Mouse (Mus musculus): ENCODE data around the gene Ntm. TPM values are rescaled to one million over a fixed set of nuclear protein-coding genes. Genes with fewer than 3 reads are reported as not detected.

The Ntm gene
- polyA plus RNA-seq, 1 experiment from 2014 or later = 22.6 TPM

DNA sequence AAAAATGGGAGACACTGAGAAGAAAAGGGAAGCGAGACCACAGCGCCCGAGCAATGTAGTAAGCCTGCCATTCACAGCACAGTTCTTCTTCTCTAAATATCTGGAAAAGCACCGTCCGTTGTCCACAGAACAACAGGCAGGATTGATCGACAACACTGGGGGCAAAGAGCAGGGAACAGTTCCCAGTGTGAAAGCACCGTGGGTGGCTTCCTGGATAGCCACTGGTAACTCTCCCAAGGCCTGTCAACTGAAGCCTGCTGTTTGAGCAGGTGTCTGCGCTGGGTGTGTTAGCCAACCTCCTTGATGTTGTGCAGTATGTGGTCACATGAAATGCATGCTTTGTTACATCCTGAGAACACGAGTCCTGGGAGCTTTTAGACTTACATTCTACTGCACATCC, 531.4 kb downstream of the Ntm start:
- Histone ChIP-seq H3K4me2 (ENCODE audit: low read depth) (no peak overlapping the region), H3K36me3 (ENCODE audit: control insufficient read depth, insufficient read depth, low read length) (no peaks in the 10 kb centered on the region), H3K4me1 (ENCODE audit: control insufficient read depth, insufficient read depth, low read length) (peaks cover 11% of the 10 kb centered on the region; the same call in 1 of the 2 replicates), H3K4me3 (ENCODE audit: low read depth, low read length) (no peak overlapping the region), H3K9ac (ENCODE audit: low read length) (no peak overlapping the region), H3K9me3 (ENCODE audit: control insufficient read depth, low read length) (no peaks in the 10 kb centered on the region), H3K27ac (ENCODE audit: low read depth, low read length) (no peak overlapping the region), H3K27me3 (ENCODE audit: control insufficient read depth, insufficient read depth, low read length) (no peaks in the 10 kb centered on the region)
- no peak for ATAC-seq (ENCODE audit: insufficient read depth, low FRiP score, low TSS enrichment)
- DNase-seq (ENCODE audit: low spot score) = no peak
- WGBS = 70% methylated on average over 9 of the region's 9 CpGs

DNA sequence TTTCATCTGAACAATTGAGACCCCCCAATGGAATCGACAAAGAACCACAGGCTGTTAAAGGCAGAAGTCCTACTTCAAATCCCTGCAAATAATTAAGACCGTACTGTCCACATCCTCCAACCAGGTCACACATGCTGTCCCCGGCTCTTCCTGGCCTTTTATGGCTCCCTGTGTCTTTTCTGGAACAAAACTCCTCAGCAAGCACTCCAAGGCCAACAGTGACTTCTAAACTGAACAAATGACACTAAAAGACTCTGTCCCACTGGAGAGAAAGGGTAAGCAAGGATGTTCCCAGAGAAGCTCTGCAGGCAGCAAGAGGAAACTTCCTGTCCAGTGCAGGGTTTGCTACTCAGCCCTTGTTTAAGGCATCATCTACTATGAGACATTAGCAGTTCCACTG, 532.8 kb downstream of the Ntm start:
- H3K4me2 ChIP-seq (ENCODE audit: low read depth) = no peak overlapping the region
- WGBS = 71% methylated on average over 3 of the region's 3 CpGs

DNA sequence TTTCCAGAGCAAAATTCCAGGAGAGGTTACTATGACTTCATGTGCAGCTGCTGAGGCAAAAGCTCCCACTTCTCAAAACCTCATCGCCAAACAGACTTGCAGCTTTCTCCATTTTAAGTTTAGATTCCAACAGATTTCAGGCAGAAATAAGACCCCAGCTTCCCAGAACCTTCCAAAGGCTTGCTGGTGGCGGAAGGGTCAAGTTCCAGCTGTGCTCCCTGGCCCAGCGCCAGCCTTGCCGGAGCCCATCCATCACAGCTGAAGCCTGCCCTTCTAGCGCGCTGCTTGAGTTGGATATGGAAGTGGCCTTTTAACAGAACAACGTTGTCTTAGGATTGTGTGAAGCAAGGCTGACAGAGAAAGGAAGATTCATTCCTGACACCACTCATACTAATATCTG, 534.6 kb downstream of the Ntm start:
- H3K9me3 ChIP-seq (ENCODE audit: control insufficient read depth, low read length) = no peaks in the 10 kb centered on the region
- DNase-seq (ENCODE audit: low spot score) (peak; percentile 72), ATAC-seq (ENCODE audit: insufficient read depth, low FRiP score, low TSS enrichment) (no peak)
- H3K27me3 ChIP-seq (ENCODE audit: control insufficient read depth, insufficient read depth, low read length) = no peaks in the 10 kb centered on the region
- no peak overlapping the region for H3K4me3 ChIP-seq (ENCODE audit: low read depth, low read length)
- H3K4me1 ChIP-seq (ENCODE audit: control insufficient read depth, insufficient read depth, low read length) = peaks cover 5% of the 10 kb centered on the region; the same call in 1 of the 2 replicates
- H3K36me3 ChIP-seq (ENCODE audit: control insufficient read depth, insufficient read depth, low read length) = no peaks in the 10 kb centered on the region
- H3K27ac ChIP-seq (ENCODE audit: low read depth, low read length) = 0 out of 2 replicates have a peak overlapping the region, but pooled peaks have one; percentile 20
- H3K4me2 ChIP-seq (ENCODE audit: low read depth) = no peak overlapping the region
- WGBS = 27% methylated on average over 7 of the region's 7 CpGs
- H3K9ac ChIP-seq (ENCODE audit: low read length) = no peak overlapping the region

More for the DNA sequence above, 532.8 kb downstream of the Ntm start:
- ATAC-seq (ENCODE audit: insufficient read depth, low FRiP score, low TSS enrichment) (no peak), DNase-seq (ENCODE audit: low spot score) (no peak)
- no peak overlapping the region for H3K27ac ChIP-seq (ENCODE audit: low read depth, low read length)
- no peak overlapping the region for H3K4me3 ChIP-seq (ENCODE audit: low read depth, low read length)
- H3K27me3 ChIP-seq (ENCODE audit: control insufficient read depth, insufficient read depth, low read length) = no peaks in the 10 kb centered on the region
- no peaks in the 10 kb centered on the region for H3K9me3 ChIP-seq (ENCODE audit: control insufficient read depth, low read length)
- no peaks in the 10 kb centered on the region for H3K36me3 ChIP-seq (ENCODE audit: control insufficient read depth, insufficient read depth, low read length)
- peaks cover 11% of the 10 kb centered on the region; the same call in 1 of the 2 replicates for H3K4me1 ChIP-seq (ENCODE audit: control insufficient read depth, insufficient read depth, low read length)
- no peak overlapping the region for H3K9ac ChIP-seq (ENCODE audit: low read length)

DNA sequence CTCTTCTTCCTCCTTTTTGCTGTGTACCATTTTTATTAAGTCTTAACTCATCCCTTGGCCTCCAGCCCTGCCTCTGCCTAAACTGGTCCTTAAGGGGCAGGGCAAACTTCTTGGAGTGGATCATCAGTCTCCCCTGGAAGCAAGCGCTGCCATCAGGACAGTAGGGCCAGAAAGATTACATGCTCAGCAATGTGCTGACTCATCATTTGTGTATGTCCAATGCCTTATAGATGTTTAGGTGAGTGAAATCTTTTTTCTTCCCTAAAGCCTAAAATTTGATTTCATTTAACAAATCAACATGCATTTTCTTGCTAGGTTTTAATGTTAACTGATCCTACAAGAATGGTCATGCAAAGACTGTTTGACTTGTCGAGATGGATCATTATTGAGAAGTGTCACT, 536.7 kb downstream of the Ntm start:
- Histone ChIP-seq H3K4me3 (ENCODE audit: low read depth, low read length) (no peak overlapping the region), H3K9me3 (ENCODE audit: control insufficient read depth, low read length) (no peaks in the 10 kb centered on the region), H3K9ac (ENCODE audit: low read length) (no peak overlapping the region), H3K27me3 (ENCODE audit: control insufficient read depth, insufficient read depth, low read length) (no peaks in the 10 kb centered on the region), H3K4me1 (ENCODE audit: control insufficient read depth, insufficient read depth, low read length) (peaks cover 5% of the 10 kb centered on the region; the same call in 1 of the 2 replicates), H3K4me2 (ENCODE audit: low read depth) (no peak overlapping the region), H3K27ac (ENCODE audit: low read depth, low read length) (no peak overlapping the region), H3K36me3 (ENCODE audit: control insufficient read depth, insufficient read depth, low read length) (no peaks in the 10 kb centered on the region)
- DNase-seq (ENCODE audit: low spot score) (no peak), ATAC-seq (ENCODE audit: insufficient read depth, low FRiP score, low TSS enrichment) (no peak)
- WGBS = 95% methylated on average over 2 of the region's 2 CpGs

DNA sequence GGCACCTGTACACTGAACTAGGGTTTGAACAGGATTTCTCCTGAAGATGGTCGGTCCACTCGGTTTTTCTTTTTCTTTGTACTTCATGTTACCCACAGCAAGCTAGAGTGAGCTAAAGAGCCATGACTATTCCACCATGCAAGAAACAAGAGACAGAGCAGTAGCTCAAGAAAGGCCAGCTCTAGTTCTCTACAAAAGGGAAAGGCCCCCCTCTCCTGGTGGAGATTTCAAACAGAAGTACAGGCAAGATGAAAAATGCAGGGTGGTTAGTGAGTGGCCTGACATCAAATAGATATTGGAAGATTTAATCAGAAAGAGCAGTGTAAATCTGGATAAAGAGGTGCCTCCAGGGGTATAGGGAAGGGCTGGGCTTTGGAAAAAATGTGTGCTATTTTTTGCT, 547.4 kb downstream of the Ntm start:
- no peaks in the 10 kb centered on the region for H3K36me3 ChIP-seq (ENCODE audit: control insufficient read depth, insufficient read depth, low read length)
- DNase-seq (ENCODE audit: low spot score) (no peak), ATAC-seq (ENCODE audit: insufficient read depth, low FRiP score, low TSS enrichment) (no peak)
- no peak overlapping the region for H3K27ac ChIP-seq (ENCODE audit: low read depth, low read length)
- H3K27me3 ChIP-seq (ENCODE audit: control insufficient read depth, insufficient read depth, low read length) = peaks cover 4% of the 10 kb centered on the region; the same call in 1 of the 2 replicates
- no peak overlapping the region for H3K4me3 ChIP-seq (ENCODE audit: low read depth, low read length)
- no peaks in the 10 kb centered on the region for H3K4me1 ChIP-seq (ENCODE audit: control insufficient read depth, insufficient read depth, low read length)
- H3K9ac ChIP-seq (ENCODE audit: low read length) = no peak overlapping the region
- H3K4me2 ChIP-seq (ENCODE audit: low read depth) = no peak overlapping the region
- H3K9me3 ChIP-seq (ENCODE audit: control insufficient read depth, low read length) = no peaks in the 10 kb centered on the region
- 66% methylated on average over 2 of the region's 2 CpGs for WGBS

DNA sequence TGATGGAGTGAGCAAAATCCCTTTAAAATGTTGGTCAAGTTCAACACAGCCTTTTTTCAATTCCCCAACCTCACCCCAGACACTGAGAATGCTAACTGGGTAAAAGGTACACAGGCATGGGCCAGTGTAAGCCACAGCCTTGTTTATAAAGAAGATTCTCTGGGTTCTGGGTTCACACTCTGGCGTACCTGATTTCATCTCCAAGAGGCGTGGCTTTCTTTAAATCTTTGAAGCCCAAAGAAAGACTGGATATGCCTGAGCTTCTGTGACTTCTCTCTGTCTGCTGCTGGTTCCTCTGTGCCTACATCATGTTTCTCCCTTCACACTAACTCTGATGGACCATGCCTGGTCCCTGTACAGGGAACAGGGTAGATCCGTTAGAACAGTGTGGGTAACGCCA, 549.8 kb downstream of the Ntm start:
- H3K9me3 ChIP-seq (ENCODE audit: control insufficient read depth, low read length) = no peaks in the 10 kb centered on the region
- no peak overlapping the region for H3K27ac ChIP-seq (ENCODE audit: low read depth, low read length)
- no peak overlapping the region for H3K4me2 ChIP-seq (ENCODE audit: low read depth)
- H3K9ac ChIP-seq (ENCODE audit: low read length) = no peak overlapping the region
- ATAC-seq (ENCODE audit: insufficient read depth, low FRiP score, low TSS enrichment) (no peak), DNase-seq (ENCODE audit: low spot score) (no peak)
- no peak overlapping the region for H3K4me3 ChIP-seq (ENCODE audit: low read depth, low read length)
- 72% methylated on average over 4 of the region's 4 CpGs for WGBS
- peaks cover 7% of the 10 kb centered on the region; the same call in 1 of the 2 replicates for H3K27me3 ChIP-seq (ENCODE audit: control insufficient read depth, insufficient read depth, low read length)
- H3K4me1 ChIP-seq (ENCODE audit: control insufficient read depth, insufficient read depth, low read length) = no peaks in the 10 kb centered on the region
- H3K36me3 ChIP-seq (ENCODE audit: control insufficient read depth, insufficient read depth, low read length) = no peaks in the 10 kb centered on the region

DNA sequence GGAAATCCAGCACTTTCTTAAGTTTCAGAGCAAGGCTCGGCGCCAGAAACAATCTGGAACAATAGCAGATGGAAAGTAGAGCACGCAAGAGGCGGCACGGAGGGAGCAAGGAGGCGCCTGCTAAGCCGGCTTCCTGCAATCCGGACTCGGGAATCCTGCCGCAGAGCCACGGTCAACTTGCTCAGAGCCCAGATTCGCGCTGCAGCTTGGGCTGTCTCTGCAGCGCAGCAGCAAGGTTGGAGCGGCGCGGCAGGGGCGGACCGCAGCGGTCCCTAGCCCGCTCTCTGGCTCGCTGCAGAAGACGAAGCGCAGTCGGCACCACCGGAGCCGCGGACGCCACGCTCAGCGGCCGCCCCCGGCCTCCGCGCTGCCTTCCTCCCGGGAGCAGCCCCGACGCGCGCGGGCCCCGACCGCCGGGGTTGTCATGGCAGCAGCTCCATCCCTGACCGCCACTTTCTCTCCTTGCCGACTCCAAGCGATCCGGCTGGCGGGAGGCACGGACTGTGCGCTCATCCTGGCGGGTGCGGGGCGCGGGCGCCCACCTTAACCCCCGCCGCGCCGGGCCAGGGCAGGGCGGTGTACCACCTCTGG, 550.7 kb downstream of the Ntm start:
- WGBS = under 1% methylated on average over 42 of the region's 61 CpGs
- H3K9ac ChIP-seq (ENCODE audit: low read length) = peak overlapping the region; percentile 59
- H3K9me3 ChIP-seq (ENCODE audit: control insufficient read depth, low read length) = no peaks in the 10 kb centered on the region
- DNase-seq (ENCODE audit: low spot score) = peak; percentile 80
- H3K27me3 ChIP-seq (ENCODE audit: control insufficient read depth, insufficient read depth, low read length) = peaks cover 7% of the 10 kb centered on the region; the same call in 1 of the 2 replicates
- peak overlapping the region; percentile 94 for H3K4me2 ChIP-seq (ENCODE audit: low read depth)
- H3K4me3 ChIP-seq (ENCODE audit: low read depth, low read length) = peak overlapping the region; percentile 49
- 0 out of 2 replicates have a peak overlapping the region, but pooled peaks have one; percentile 14 for H3K27ac ChIP-seq (ENCODE audit: low read depth, low read length)
- peak; percentile 87 for ATAC-seq (ENCODE audit: insufficient read depth, low FRiP score, low TSS enrichment)
- no peaks in the 10 kb centered on the region for H3K4me1 ChIP-seq (ENCODE audit: control insufficient read depth, insufficient read depth, low read length)
- no peaks in the 10 kb centered on the region for H3K36me3 ChIP-seq (ENCODE audit: control insufficient read depth, insufficient read depth, low read length)

DNA sequence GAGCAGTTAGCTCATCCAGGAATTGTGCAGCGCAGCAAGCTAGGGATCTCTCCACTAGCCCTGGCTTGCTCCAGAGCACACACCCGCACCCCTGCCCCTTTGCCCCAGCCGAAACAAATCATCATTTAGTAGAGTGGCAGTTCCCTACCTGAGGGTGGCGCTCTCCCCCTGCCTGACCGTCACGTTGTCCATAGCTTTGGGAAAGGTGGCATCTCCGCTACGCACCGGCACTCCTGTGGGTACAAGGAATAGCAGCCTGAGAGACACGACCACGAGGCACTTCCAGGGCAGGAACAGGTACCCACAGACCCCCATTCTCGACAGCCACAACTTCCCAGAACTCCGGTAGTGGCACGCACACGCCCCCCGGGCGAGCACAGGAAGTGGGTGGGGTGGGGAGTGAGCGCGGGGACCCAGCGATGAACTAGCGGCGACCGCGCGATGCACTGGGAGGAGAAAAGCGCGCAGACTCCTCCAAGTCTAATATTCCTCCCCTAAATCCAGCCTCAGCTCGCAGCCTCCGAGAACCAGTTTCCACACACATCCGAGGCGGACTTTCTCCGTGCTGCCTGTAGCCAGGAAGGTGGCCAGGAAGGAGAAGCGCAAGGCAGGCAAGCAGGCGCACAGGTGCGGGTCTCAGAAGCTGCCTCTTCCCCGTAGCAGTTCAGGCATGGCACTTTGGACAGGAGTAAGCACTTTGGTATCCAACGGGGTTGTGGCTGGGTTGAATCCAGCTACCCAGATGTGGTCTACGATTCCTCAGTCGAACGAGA, 551.3 kb downstream of the Ntm start:
- ATAC-seq (ENCODE audit: insufficient read depth, low FRiP score, low TSS enrichment) (peak; percentile 51), DNase-seq (ENCODE audit: low spot score) (peak; percentile 73)
- Histone ChIP-seq H3K9me3 (ENCODE audit: control insufficient read depth, low read length) (no peaks in the 10 kb centered on the region), H3K4me2 (ENCODE audit: low read depth) (peak overlapping the region; percentile 94), H3K36me3 (ENCODE audit: control insufficient read depth, insufficient read depth, low read length) (no peaks in the 10 kb centered on the region), H3K4me1 (ENCODE audit: control insufficient read depth, insufficient read depth, low read length) (no peaks in the 10 kb centered on the region), H3K27ac (ENCODE audit: low read depth, low read length) (no peak overlapping the region), H3K9ac (ENCODE audit: low read length) (peak overlapping the region; percentile 59), H3K4me3 (ENCODE audit: low read depth, low read length) (peak overlapping the region; percentile 49), H3K27me3 (ENCODE audit: control insufficient read depth, insufficient read depth, low read length) (peaks cover 7% of the 10 kb centered on the region; the same call in 1 of the 2 replicates)
- under 1% methylated on average over 39 of the region's 40 CpGs for WGBS
